Mouse (Mus musculus): ENCODE results near the gene Ston1. TPM values are rescaled to one million over a fixed set of nuclear protein-coding genes. Genes with fewer than 3 reads are reported as not detected.

The Ston1 gene
- polyA plus RNA-seq, 1 experiment = 3.2 TPM

- no peak for DNase-seq (ENCODE audit: low read depth, low spot score)
- WGBS = 51% methylated on average over 11 of the region's 11 CpGs
These were observed 14.5 kb upstream of the Ston1 start for GRCm38 (mm10) chr17:88582999-88583398.

DNA sequence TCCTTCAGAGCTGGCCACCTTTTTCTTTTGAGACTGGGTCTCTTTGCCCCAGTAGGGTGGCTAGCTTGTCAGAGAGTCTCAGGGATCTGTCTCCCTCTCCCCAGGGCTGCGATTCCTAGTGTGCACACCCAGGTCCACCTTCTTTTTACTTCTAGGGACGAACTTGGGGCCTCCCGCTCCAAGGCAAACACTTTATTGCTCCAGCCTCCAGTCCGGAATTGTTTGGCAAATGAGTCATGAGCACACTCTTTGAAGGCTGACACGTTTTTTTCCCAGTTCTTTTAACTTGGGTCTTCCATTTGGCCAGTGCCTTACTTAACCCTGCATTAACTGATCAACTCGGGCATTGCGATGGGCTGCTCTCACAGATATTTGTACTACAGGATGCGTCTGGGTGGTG is 14.1 kb upstream of the Ston1 start:
- WGBS = 44% methylated on average over 8 of the region's 8 CpGs
- no peak for DNase-seq (ENCODE audit: low read depth, low spot score)

DNA sequence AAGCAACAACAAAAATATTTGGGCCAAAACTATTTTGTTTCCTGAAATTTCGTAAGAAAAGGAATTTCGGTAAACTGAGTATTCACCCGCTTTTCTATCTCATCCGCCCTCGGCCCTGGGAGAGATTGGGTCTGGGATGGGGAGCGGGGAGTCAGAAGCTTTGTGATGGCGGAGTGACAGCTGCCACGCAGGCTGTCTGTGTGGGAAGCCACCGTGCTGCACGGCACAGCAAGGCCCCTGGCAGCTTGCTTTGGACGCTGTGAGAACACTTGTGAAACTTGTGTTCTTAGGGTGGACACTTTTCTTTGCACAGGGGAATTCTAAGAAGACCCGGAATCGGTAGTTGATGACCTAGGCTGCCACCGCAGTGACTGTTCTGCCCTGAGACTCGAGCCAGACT is 10.1 kb upstream of the Ston1 start:
- 87% methylated on average over 15 of the region's 15 CpGs for WGBS

DNA sequence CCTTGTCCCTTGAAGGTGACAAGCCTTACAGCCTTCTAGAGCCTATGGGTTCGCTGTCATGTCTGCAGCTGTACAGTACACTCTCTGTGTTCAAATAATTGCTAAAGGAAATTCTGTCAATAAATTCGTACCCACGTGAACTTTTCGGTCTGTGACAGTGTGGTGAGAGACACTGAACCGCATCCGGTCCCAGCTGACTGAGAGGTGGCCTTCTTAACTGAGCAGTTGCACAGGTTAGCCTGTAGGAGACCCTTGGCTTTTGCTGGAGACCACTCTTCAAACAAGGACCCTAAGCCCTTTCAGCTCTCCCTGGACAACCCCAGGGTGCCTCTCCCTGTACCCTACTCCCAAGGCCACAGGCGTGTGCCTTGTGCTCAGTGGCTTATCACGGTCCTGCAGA is 9.3 kb upstream of the Ston1 start:
- 92% methylated on average over 8 of the region's 8 CpGs for whole genome bisulfite sequencing
- no peak for DNase-seq (ENCODE audit: low read depth, low spot score)

More for the DNA sequence above, 10.1 kb upstream of the Ston1 start:
- no peak for DNase-seq (ENCODE audit: low read depth, low spot score)

DNA sequence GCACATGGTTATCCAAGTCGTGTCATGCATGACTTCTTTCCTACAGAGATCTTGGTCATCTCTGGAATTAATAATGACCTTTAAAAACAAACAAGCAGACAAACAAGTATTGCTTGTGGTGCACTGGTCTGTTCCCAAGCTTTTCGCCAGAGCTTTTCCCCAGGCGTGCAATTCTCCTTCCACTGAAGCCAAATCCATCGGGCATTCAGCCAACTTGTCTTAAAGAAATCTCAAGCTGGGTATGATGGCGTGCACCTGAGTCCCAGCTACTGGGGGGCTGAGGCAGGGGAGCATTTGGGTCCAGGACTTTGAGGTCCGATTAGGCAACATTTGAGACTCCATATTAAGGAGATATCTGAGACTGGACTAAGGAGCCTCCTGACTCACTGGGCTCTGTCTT is 7.2 kb upstream of the Ston1 start:
- no peak for DNase-seq (ENCODE audit: low read depth, low spot score)

DNA sequence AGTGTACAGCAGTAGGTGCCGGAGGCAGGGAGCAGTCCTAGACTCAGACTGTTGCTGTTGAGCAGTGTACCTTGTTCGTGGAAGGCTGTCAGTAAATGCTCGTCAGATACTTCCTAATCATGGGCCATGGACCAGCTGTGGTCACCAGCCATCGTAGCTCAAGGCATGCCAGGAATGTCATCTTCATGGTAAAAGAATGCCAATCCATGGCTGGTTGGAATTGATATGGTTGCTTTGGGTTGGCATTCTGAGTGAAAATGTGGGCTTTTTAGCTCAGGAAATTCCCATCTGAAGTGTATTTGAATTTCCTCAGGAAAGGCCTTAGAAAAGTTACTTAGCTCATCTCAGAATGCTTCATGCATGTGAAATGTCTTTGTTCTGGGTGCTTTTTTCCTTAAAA is 2.4 kb upstream of the Ston1 start:
- no peak for DNase-seq (ENCODE audit: low read depth, low spot score)

More for the DNA sequence above, 7.2 kb upstream of the Ston1 start:
- WGBS = 88% methylated on average over 6 of the region's 6 CpGs

DNA sequence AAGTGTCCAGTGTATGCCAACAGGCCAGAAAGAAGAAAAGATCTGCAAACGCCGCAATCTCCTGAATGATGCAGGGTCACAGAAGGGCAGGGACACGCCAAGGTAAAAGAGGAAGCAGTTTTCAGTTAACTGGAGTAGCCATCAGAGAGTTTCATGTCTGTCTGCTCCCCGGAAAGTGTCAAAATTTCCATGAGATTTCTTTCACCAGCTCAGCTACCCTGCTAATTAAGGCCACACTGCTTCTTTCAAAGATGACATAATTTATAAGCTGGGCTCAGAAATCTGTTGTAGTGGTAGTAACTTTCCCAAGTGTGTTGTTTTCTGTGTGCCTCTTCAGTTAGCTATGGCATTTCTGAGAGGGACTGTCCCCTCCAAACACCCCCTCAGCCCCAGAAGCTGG is 1.4 kb upstream of the Ston1 start:
- 85% methylated on average over 4 of the region's 4 CpGs for WGBS
- DNase-seq (ENCODE audit: low read depth, low spot score) = no peak

More for the DNA sequence above, 2.4 kb upstream of the Ston1 start:
- WGBS = 89% methylated on average over 4 of the region's 4 CpGs

GRCm38 (mm10) chr17:88596544-88597221 is 801 bp upstream of the Ston1 start:
- 33% methylated on average over 16 of the region's 16 CpGs for WGBS
- DNase-seq (ENCODE audit: low read depth, low spot score) = no peak

GRCm38 (mm10) chr17:88598056-88598420 is 554 bp downstream of the Ston1 start:
- WGBS = 11% methylated on average over 5 of the region's 5 CpGs
- no peak for DNase-seq (ENCODE audit: low read depth, low spot score)

DNA sequence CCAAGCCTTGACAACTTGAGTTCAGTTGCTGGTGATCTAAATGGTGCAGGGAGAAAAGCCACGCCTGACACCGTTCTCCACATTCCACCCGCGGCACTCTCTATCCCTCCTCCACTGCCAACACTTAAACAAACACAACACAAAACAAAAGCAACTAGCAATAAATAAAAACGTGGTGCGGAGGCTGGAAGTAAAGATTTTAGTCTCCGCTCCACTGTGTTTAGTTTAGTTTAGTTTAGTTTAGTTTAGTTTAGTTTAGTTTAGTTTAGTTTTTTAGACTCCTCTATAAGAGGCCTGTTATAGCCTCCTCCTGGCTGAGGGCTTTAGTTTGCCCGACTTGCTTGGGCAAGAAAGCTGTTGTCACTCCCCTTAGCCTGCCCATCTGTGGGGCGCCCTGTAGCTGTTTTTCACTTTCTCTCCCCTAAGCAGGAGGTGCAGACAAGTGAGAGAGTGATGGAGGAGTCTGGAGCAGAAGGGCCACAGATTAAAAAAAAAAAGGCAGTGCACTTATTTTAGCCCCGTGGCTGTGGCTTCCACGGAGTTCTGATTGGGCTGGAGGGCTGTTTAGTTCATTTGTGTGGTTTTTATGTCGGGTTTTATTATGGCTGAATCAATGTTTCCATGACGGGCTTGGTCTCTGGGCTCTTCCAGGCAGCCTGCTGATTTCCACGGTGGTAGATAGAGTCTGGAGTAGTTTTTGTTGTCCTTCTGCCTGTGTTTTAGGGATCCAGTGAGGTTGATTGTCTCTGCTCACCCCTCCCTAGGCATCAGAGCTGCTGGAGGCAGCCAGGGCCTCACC is 1.3 kb downstream of the Ston1 start:
- no peak for DNase-seq (ENCODE audit: low read depth, low spot score)
- WGBS = 15% methylated on average over 14 of the region's 14 CpGs

DNA sequence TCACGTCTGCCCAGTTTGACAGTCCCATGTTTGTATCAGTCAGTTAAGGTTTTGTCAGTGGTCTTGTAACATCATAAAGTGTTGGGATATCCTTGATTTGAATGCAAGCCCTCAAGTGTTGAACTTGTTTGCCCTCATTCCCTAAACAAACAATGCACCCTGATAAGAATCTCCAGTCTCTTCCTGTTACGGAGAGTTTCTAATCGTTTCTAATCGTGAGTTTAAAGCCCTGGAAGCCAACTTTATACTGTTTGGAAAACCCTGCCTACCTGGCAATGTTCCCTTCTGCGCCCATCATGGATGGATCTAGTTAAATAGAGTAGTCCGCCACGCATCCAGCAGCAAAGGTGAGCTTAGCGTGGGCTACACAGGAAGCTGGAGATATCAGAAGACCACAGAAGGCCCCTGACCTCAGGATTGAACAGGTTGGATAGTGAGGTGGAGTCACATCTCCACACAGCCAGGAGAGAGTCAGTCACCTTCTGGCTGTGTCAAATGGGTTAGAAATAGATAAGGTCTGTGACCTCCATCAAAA is 3.1 kb downstream of the Ston1 start:
- 25% methylated on average over 8 of the region's 8 CpGs for WGBS
- DNase-seq (ENCODE audit: low read depth, low spot score) = no peak

DNA sequence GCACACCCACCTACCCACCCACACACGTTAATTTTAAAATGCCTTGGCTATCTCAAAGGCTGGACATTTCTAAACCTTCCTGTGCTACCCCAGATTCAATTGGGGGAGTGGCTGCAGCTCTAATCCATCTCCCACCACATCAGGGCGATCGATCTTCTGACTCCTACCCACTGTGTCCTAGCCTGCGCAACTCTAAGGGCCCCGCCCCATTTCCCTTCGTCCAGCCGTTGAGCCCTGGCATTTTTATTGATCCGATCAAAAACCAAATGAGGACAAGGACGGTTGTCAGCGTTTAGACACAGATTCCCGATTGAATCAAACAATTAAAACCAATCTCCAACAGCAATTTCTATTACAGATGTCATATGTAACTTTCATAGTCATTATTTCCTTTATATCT is 6.5 kb downstream of the Ston1 start:
- no peak for DNase-seq (ENCODE audit: low read depth, low spot score)
- WGBS = 69% methylated on average over 11 of the region's 11 CpGs

DNA sequence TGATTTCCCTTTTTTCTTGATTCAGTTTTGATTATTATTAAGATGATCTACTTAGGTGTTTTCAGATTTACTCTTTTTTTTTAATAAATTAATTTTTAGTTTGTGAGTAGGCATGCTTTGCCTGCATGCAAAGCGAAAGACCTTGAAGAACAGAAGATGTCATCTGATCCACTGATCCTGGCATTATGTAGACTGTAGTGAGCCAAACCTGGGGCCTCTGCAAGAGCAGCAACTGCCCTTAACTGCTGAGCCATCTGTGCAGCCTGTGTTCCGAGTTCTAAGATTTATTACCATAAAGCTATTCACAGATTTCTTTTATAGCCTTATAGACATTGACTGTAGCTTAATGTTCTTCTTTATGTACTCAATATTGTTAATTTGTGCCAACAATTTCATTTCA is 8.6 kb downstream of the Ston1 start:
- 46% methylated on average over 2 of the region's 2 CpGs for WGBS
- no peak for DNase-seq (ENCODE audit: low read depth, low spot score)

DNA sequence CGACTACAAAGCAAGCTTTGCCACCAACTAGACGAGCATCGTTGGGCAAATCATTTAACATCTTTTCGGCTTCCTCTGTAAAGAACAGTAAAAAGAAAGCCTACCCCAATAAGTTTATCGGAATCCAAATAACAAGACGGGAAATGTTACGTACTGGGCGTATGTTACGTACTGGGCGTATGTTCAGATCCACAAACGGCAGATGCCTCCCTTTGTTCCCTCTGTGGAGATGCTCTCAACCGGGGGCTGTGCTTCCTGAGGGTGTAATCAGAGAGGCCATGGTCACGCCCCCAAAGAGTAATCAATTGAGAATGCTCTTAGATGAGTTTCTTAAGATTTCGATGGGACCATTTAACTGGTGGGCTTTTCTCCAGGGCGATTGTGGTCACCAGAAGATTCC is 11.9 kb downstream of the Ston1 start:
- 82% methylated on average over 15 of the region's 15 CpGs for WGBS
- no peak for DNase-seq (ENCODE audit: low read depth, low spot score)

GRCm38 (mm10) chr17:88611057-88611456 is 13.6 kb downstream of the Ston1 start:
- no peak for DNase-seq (ENCODE audit: low read depth, low spot score)
- WGBS = 69% methylated on average over 2 of the region's 2 CpGs

DNA sequence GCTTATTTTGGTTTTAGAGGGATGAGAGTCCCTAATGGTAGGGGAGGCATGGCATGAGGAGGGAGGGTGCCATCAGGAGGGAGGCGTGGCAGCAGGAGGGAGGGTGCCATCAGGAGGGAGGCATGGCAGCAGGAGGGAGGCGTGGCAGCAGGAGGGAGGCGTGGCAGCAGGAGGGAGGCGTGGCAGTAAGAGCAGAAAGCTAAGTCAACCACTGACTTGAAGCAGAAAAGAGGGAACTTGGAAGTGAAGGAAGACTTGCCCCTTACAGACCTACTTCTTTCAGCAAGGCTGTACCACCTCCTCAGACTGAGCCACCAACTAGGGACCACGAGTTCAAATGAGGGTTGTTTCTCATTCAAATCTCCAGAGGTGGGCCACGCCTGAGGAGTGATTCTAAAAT is 15.7 kb downstream of the Ston1 start:
- WGBS = 41% methylated on average over 6 of the region's 6 CpGs
- no peak for DNase-seq (ENCODE audit: low read depth, low spot score)

- WGBS = 65% methylated on average over 3 of the region's 3 CpGs
- no peak for DNase-seq (ENCODE audit: low read depth, low spot score)
These were observed 16.2 kb downstream of the Ston1 start for GRCm38 (mm10) chr17:88613721-88614120.

DNA sequence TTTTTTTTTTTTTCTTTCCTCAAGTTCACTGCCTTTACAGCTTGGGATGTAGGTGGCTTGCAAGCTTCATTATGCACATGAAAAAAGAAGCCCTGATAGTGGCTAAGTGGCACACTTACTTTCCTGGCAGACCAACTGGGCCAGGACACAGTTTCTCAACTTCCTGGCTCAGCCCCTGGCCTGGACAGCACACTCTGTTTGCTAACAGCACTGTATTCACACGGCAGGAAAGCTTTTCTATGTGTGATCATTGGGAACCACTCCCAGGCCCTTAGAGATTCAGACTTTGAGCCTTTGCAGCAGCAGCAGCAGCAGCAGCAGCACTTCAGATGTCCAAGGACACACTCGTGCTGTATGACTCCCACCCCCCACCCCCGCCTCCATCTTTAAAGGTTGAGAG is 16.8 kb downstream of the Ston1 start:
- 9% methylated on average over 3 of the region's 3 CpGs for WGBS
- DNase-seq (ENCODE audit: low read depth, low spot score) = no peak

- DNase-seq (ENCODE audit: low read depth, low spot score) = no peak
- 75% methylated on average over 1 of the region's 1 CpGs for WGBS
These were observed 17.2 kb downstream of the Ston1 start for GRCm38 (mm10) chr17:88614733-88615132.

DNA sequence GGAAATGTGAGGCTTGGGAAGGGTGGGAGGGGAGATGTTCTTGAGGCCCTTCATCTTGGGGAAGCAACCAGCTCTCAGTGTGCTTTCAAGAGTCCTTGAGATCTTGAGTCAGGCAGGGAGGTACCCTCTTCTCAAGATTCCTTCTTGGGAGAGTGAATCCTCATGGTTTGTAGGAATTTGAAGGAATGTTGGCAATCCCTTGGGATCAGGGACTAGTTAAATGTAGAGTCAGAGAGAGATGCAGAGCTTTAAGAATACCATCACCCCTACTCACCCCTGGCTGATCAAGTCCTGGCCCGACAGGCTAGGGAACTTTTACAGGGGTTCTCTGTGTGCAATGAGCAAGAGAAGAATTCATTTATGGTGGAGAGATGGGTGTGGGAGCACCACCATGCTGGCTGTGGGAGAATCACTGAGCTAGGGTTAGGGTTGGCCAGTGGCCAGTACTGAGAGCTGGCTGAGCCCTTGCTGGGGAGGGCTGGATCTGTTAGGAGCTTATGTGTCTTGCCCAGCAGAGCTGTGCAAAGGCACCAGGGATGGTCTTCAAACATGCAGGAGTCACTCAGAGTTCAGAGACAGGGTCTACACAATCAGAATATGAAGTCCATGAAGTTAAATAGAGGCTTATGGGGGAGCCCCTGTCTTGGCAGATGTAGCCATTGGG is 18.1 kb downstream of the Ston1 start:
- 34% methylated on average over 1 of the region's 1 CpGs for WGBS
- DNase-seq (ENCODE audit: low read depth, low spot score) = no peak

GRCm38 (mm10) chr17:88620935-88621334 is 23.5 kb downstream of the Ston1 start:
- 74% methylated on average over 4 of the region's 4 CpGs for WGBS

More at GRCm38 (mm10) chr17:88620935-88621334, 23.5 kb downstream of the Ston1 start:
- no peak for DNase-seq (ENCODE audit: low read depth, low spot score)

Measured in large intestine, adult 2 months (tissue).